Mouse (Mus musculus): ENCODE results near the gene Cdon. TPM values are rescaled to one million over a fixed set of nuclear protein-coding genes. Genes with fewer than 3 reads are reported as not detected.
"Not testable (repeated sequence)": the region's sequence is repeated elsewhere in the genome, so short reads cannot be mapped to it uniquely, and the experiment has no call there.

Cdon gene
- total RNA-seq, 2 experiments from 2014 or later, result 7.8 to 10.5 TPM

GRCm38 (mm10) chr9:35431396-35431795 lies 10.5 kb downstream of the Cdon start:
- DNase-seq (ENCODE audit: extremely low spot score in 1 of 2, low spot score in 2 of 2), result no peak
- intact Hi-C loops (cut with DNase I), result no loop called here

GRCm38 (mm10) chr9:35432717-35433297 lies 11.9 kb downstream of the Cdon start:
- DNase-seq (ENCODE audit: extremely low spot score in 1 of 2, low spot score in 2 of 2); intact Hi-C loops (cut with DNase I): not testable (repeated sequence)

GRCm38 (mm10) chr9:35434340-35434739 lies 13.4 kb downstream of the Cdon start:
- DNase-seq (ENCODE audit: extremely low spot score in 1 of 2, low spot score in 2 of 2), result no peak
- intact Hi-C loops (cut with DNase I), result no loop called here

- no peak for DNase-seq (ENCODE audit: extremely low spot score in 1 of 2, low spot score in 2 of 2)
- intact Hi-C loops (cut with DNase I), result no loop called here
These were observed 14.6 kb downstream of the Cdon start for GRCm38 (mm10) chr9:35435565-35435964.

- intact Hi-C loops (cut with DNase I), result no loop called here
- no peak for DNase-seq (ENCODE audit: extremely low spot score in 1 of 2, low spot score in 2 of 2)
These were observed 17.5 kb downstream of the Cdon start for GRCm38 (mm10) chr9:35438286-35439061.

GRCm38 (mm10) chr9:35439062-35439442 lies 18.1 kb downstream of the Cdon start:
- intact Hi-C loops (cut with DNase I), result no loop called here
- peak in 1 of 2 experiments; percentile 45 for DNase-seq (ENCODE audit: extremely low spot score in 1 of 2, low spot score in 2 of 2)

- no peak for DNase-seq (ENCODE audit: extremely low spot score in 1 of 2, low spot score in 2 of 2)
- intact Hi-C loops (cut with DNase I), result no loop called here
These were observed 18.8 kb downstream of the Cdon start for GRCm38 (mm10) chr9:35439754-35440153.

GRCm38 (mm10) chr9:35442476-35442875 lies 21.5 kb downstream of the Cdon start:
- intact Hi-C loops (cut with DNase I), result no loop called here
- no peak for DNase-seq (ENCODE audit: extremely low spot score in 1 of 2, low spot score in 2 of 2)

- intact Hi-C loops (cut with DNase I), result no loop called here
- no peak for DNase-seq (ENCODE audit: extremely low spot score in 1 of 2, low spot score in 2 of 2)
These were observed 22.9 kb downstream of the Cdon start for GRCm38 (mm10) chr9:35443618-35444511.

GRCm38 (mm10) chr9:35444512-35444886 lies 23.6 kb downstream of the Cdon start:
- intact Hi-C loops (cut with DNase I), result no loop called here
- no peak for DNase-seq (ENCODE audit: extremely low spot score in 1 of 2, low spot score in 2 of 2)

- no peak for DNase-seq (ENCODE audit: extremely low spot score in 1 of 2, low spot score in 2 of 2)
- intact Hi-C loops (cut with DNase I), result no loop called here
These were observed 26.0 kb downstream of the Cdon start for GRCm38 (mm10) chr9:35446916-35447315.

GRCm38 (mm10) chr9:35453311-35453710 lies 32.4 kb downstream of the Cdon start:
- DNase-seq (ENCODE audit: extremely low spot score in 1 of 2, low spot score in 2 of 2), result no peak
- intact Hi-C loops (cut with DNase I), result no loop called here

- DNase-seq (ENCODE audit: extremely low spot score in 1 of 2, low spot score in 2 of 2), result no peak
- intact Hi-C loops (cut with DNase I), result no loop called here
These were observed 38.7 kb downstream of the Cdon start for GRCm38 (mm10) chr9:35459594-35459993.

- intact Hi-C loops (cut with DNase I), result no loop called here
- no peak for DNase-seq (ENCODE audit: extremely low spot score in 1 of 2, low spot score in 2 of 2)
These were observed 46.4 kb downstream of the Cdon start for GRCm38 (mm10) chr9:35467264-35467817.

GRCm38 (mm10) chr9:35468913-35469312 lies 48.0 kb downstream of the Cdon start:
- intact Hi-C loops (cut with DNase I), result no loop called here
- no peak for DNase-seq (ENCODE audit: extremely low spot score in 1 of 2, low spot score in 2 of 2)

- intact Hi-C loops (cut with DNase I), result no loop called here
- DNase-seq (ENCODE audit: extremely low spot score in 1 of 2, low spot score in 2 of 2), result no peak
These were observed 53.3 kb downstream of the Cdon start for GRCm38 (mm10) chr9:35474104-35474724.

GRCm38 (mm10) chr9:35475394-35475793 lies 54.5 kb downstream of the Cdon start:
- intact Hi-C loops (cut with DNase I), result no loop called here

GRCm38 (mm10) chr9:35479456-35479855 lies 58.5 kb downstream of the Cdon start:
- intact Hi-C loops (cut with DNase I), result no loop called here
- DNase-seq (ENCODE audit: extremely low spot score in 1 of 2, low spot score in 2 of 2), result no peak

More at GRCm38 (mm10) chr9:35475394-35475793, 54.5 kb downstream of the Cdon start:
- DNase-seq (ENCODE audit: extremely low spot score in 1 of 2, low spot score in 2 of 2), result no peak

Measured in left cerebral cortex, postnatal 10 days (tissue).